In the genomic region with DNA sequence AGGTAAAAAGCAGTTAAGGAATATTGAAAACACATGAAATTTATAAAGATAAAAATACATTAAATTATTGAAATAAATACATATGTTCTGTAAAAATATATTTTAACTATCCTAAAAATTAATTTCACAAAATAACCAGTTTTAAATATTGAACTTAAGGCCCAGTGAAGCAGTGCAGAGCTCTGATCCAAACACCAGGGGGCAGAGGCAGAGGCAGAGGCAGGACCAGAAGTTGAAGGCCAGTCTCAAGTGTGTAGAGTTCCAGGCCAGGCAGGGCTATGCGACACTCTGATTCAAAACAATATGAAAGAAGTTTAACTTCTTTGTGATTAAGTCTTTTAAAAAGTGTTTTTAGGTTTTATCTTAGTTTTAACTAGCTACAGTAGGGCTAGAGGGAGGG, we compare ENCODE assay signal across 10 mouse cellular contexts.
DNase-seq lines count a peak whose midpoint lies in the region; ATAC-seq and TF ChIP-seq lines count a peak whose summit lies in the region.
"Had no signal": no experiment of that assay in that cellular context is flagged by ENCODE, and none has a peak within 500 bp of the region (broad histone marks: within the 10 kb centered on the region; RNA-seq: fewer than 3 reads in every experiment).

No protein-coding gene starts in this region.

- peak; percentile 34; the same call in 1 of the 2 replicates for TF ChIP-seq CTCF in cerebellum, adult 2 months (IDR thresholded peaks at IDR 0.05; ENCODE audit: borderline replicate concordance, insufficient read depth, low read depth, low read length)
- TF ChIP-seq CTCF in brain, embryonic 14.5 days (IDR thresholded peaks at IDR 0.05; ENCODE audit: borderline replicate concordance, extremely low read depth, insufficient read depth, insufficient read length), result peak; percentile 44; the same call in 1 of the 2 replicates

- H3K36me3 ChIP-seq in midbrain, embryonic 14.5 days (ENCODE audit: control insufficient read depth, insufficient read depth, low read length), result peaks cover 23% of the 10 kb centered on the region
- H3K36me3 ChIP-seq in midbrain, embryonic 11.5 days (ENCODE audit: control insufficient read depth, insufficient read depth, low read length), result peaks cover 4% of the 10 kb centered on the region; the same call in 1 of the 2 replicates

- no peak for ATAC-seq in midbrain, embryonic 14.5 days (ENCODE audit: low FRiP score, low TSS enrichment)
- no peak for ATAC-seq in midbrain, embryonic 11.5 days (ENCODE audit: low FRiP score)

- no peak overlapping the region for H3K4me2 ChIP-seq in midbrain, embryonic 14.5 days (ENCODE audit: low read length)
- H3K4me2 ChIP-seq in midbrain, embryonic 11.5 days, result no peak overlapping the region

- no peak overlapping the region for H3K4me3 ChIP-seq in cerebellum, adult 2 months (replicated peaks; ENCODE audit: insufficient read depth, low read depth, low read length)
- no peak overlapping the region for H3K4me3 ChIP-seq in midbrain, embryonic 14.5 days (replicated peaks; ENCODE audit: low read depth, low read length)
- no peak overlapping the region for H3K4me3 ChIP-seq in midbrain, embryonic 11.5 days (ENCODE audit: low read depth, low read length)

- 80% methylated on average over 1 of the region's 1 CpGs for WGBS in cerebellum, adult 2 months
- WGBS in midbrain, embryonic 14.5 days, result 100% methylated on average over 1 of the region's 1 CpGs
- WGBS in midbrain, embryonic 11.5 days, result 92% methylated on average over 1 of the region's 1 CpGs

- H3K9me3 ChIP-seq in midbrain, embryonic 14.5 days (ENCODE audit: control insufficient read depth, low read length), result no peaks in the 10 kb centered on the region
- H3K9me3 ChIP-seq in midbrain, embryonic 11.5 days (ENCODE audit: control insufficient read depth, low read length), result no peaks in the 10 kb centered on the region

- DNase-seq in cerebellum, adult 2 months, result no peak
- no peak for DNase-seq in cerebellum, adult 9-10 months
- peak; percentile 13 for DNase-seq in midbrain, embryonic 14.5 days
- no peak for DNase-seq in midbrain, embryonic 11.5 days (ENCODE audit: low spot score, missing footprints)
- DNase-seq in brain, embryonic 14.5 days (ENCODE audit: low read depth), result no peak
- DNase-seq in naive thymus-derived CD4-positive, alpha-beta T cell, adult 2 months (ENCODE audit: low read depth), result peak; percentile 23
- DNase-seq in layer of hippocampus, adult 11-12 months (ENCODE audit: low spot score), result no peak
- no peak for DNase-seq in urinary bladder, adult 2 months (ENCODE audit: low spot score)
- DNase-seq: cerebellum, postnatal 25 days; kidney, postnatal 25 days had no signal

- H3K27me3 ChIP-seq in cerebellum, adult 2 months (ENCODE audit: control insufficient read depth, insufficient read depth, low read length), result no peaks in the 10 kb centered on the region
- H3K27me3 ChIP-seq in midbrain, embryonic 14.5 days (ENCODE audit: control insufficient read depth, insufficient read depth, low read length), result no peaks in the 10 kb centered on the region
- H3K27me3 ChIP-seq in midbrain, embryonic 11.5 days (ENCODE audit: control insufficient read depth, insufficient read depth, low read length), result no peaks in the 10 kb centered on the region

- no peaks in the 10 kb centered on the region for H3K4me1 ChIP-seq in cerebellum, adult 2 months (ENCODE audit: control insufficient read depth, insufficient read depth, low read length)
- no peaks in the 10 kb centered on the region for H3K4me1 ChIP-seq in midbrain, embryonic 14.5 days (ENCODE audit: control insufficient read depth, insufficient read depth, low read length)
- H3K4me1 ChIP-seq in midbrain, embryonic 11.5 days (ENCODE audit: control insufficient read depth, insufficient read depth, low read length), result no peaks in the 10 kb centered on the region

- no peak for TF ChIP-seq POLR2A in cerebellum, adult 2 months (IDR thresholded peaks at IDR 0.05; ENCODE audit: borderline replicate concordance, insufficient read depth, low read length)
- no peak for TF ChIP-seq POLR2A in brain, embryonic 14.5 days (IDR thresholded peaks at IDR 0.05; ENCODE audit: borderline replicate concordance, extremely low read depth, insufficient read depth, insufficient read length, poor library complexity, severe bottlenecking)

- no peak overlapping the region for H3K9ac ChIP-seq in midbrain, embryonic 14.5 days (replicated peaks; ENCODE audit: low read length)
- no peak overlapping the region for H3K9ac ChIP-seq in midbrain, embryonic 11.5 days (ENCODE audit: low read length)

- H3K27ac ChIP-seq in cerebellum, adult 2 months (ENCODE audit: insufficient read depth, low read length), result no peak overlapping the region
- no peak overlapping the region for H3K27ac ChIP-seq in midbrain, embryonic 14.5 days (replicated peaks; ENCODE audit: low read depth, low read length)
- no peak overlapping the region for H3K27ac ChIP-seq in midbrain, embryonic 11.5 days (ENCODE audit: low read depth, low read length)

Comparison
In these comparisons a context has a peak if more than half of its experiments do, and no peak if none do; other contexts are left out.
1. DNase-seq: peak in midbrain, embryonic 14.5 days (single experiment) and naive thymus-derived CD4-positive, alpha-beta T cell, adult 2 months (single experiment); none in cerebellum, adult 2 months (0 of 2), cerebellum, adult 9-10 months (single experiment), midbrain, embryonic 11.5 days (single experiment), brain, embryonic 14.5 days (single experiment), layer of hippocampus, adult 11-12 months (single experiment) and urinary bladder, adult 2 months (single experiment).